Mouse (Mus musculus) midbrain, embryonic 13.5 days (tissue): ENCODE results near the gene Tnfrsf19. TPM values are rescaled to one million over a fixed set of nuclear protein-coding genes. Genes with fewer than 3 reads are reported as not detected.

Source experiments
- ATAC-seq: fragments of 200-750 bp; cut with Nextera tagmentation; 2 replicates; pipeline ENCODE4 v1.8.0; 2017; ENCODE audit warnings: mild to moderate bottlenecking, moderate TSS enrichment, moderate library complexity
- H3K27ac ChIP-seq: fragments of 300-500 bp; sonication (generic); 2 replicates; pipeline ENCODE4 v1.5.1; 2015; ENCODE audit warnings: inconsistent platforms, mild to moderate bottlenecking, moderate library complexity
- H3K27me3 ChIP-seq: fragments of 300-500 bp; sonication (generic); 2 replicates; pipeline ENCODE4 v1.6.1; 2015; ENCODE audit warnings: mild to moderate bottlenecking, inconsistent platforms
- H3K36me3 ChIP-seq: fragments of 300-500 bp; sonication (generic); 2 replicates; pipeline ENCODE4 v1.6.1; 2015; ENCODE audit warnings: mild to moderate bottlenecking, inconsistent platforms
- H3K4me1 ChIP-seq: fragments of 300-500 bp; sonication (generic); replicated peaks from 2 replicates; pipeline ENCODE4 v1.6.1; 2015; ENCODE audit warnings: inconsistent platforms
- H3K4me2 ChIP-seq: fragments of 300-500 bp; sonication (generic); replicated peaks from 2 replicates; pipeline ENCODE4 v1.6.1; 2015; ENCODE audit warnings: moderate library complexity, mild to moderate bottlenecking, inconsistent platforms
- H3K4me3 ChIP-seq: fragments of 300-500 bp; sonication (generic); replicated peaks from 2 replicates; pipeline ENCODE4 v1.5.1; 2015; ENCODE audit warnings: mild to moderate bottlenecking, inconsistent platforms
- H3K9ac ChIP-seq: fragments of 300-500 bp; sonication (generic); replicated peaks from 2 replicates; pipeline ENCODE4 v1.6.1; 2015; ENCODE audit warnings: mild to moderate bottlenecking, inconsistent platforms
- H3K9me3 ChIP-seq: fragments of 300-500 bp; sonication (generic); 2 replicates; pipeline ENCODE4 v1.6.1; 2016; ENCODE audit warnings: mild to moderate bottlenecking, inconsistent platforms
- WGBS: fragments of 180-500 bp; shearing (Covaris S2); methylation state at CpG from one replicate; pipeline ENCODE4 v1.1.7; 2015; 5-methylcytosine and 5-hydroxymethylcytosine counted together
- polyA plus RNA-seq: library from polyadenylated mRNA; unstranded; fragments of >200 nt; fragmentation: Nextera tagmentation; extraction: Ambion mirVana; gene quantifications from 2 replicates; pipeline ENCODE4 v1.2.1, GENCODE M21; 2015

Gene Tnfrsf19
- polyA plus RNA-seq, 1 experiment from 2014 or later: 45.4 TPM

GRCm38 (mm10) chr14:60937481-60938039 lies 108.7 kb downstream of the Tnfrsf19 start:
- Histone ChIP-seq H3K4me3 (no peak overlapping the region), H3K36me3 (no peaks in the 10 kb centered on the region), H3K9me3 (no peaks in the 10 kb centered on the region), H3K27me3 (no peaks in the 10 kb centered on the region), H3K9ac (no peak overlapping the region), H3K27ac (no peak overlapping the region), H3K4me2 (no peak overlapping the region), H3K4me1 (no peaks in the 10 kb centered on the region)
- WGBS: 93% methylated on average over 4 of the region's 4 CpGs
- ATAC-seq: no peak

GRCm38 (mm10) chr14:60935705-60936104 lies 110.6 kb downstream of the Tnfrsf19 start:
- no peak overlapping the region for H3K4me3 ChIP-seq
- no peaks in the 10 kb centered on the region for H3K27me3 ChIP-seq
- H3K4me2 ChIP-seq: no peak overlapping the region
- no peak overlapping the region for H3K27ac ChIP-seq
- H3K4me1 ChIP-seq: no peaks in the 10 kb centered on the region
- H3K9ac ChIP-seq: no peak overlapping the region
- no peaks in the 10 kb centered on the region for H3K9me3 ChIP-seq
- H3K36me3 ChIP-seq: no peaks in the 10 kb centered on the region
- WGBS: 85% methylated on average over 5 of the region's 5 CpGs
- no peak for ATAC-seq

GRCm38 (mm10) chr14:60926011-60926410 lies 120.3 kb downstream of the Tnfrsf19 start:
- Histone ChIP-seq H3K4me3 (no peak overlapping the region), H3K4me2 (no peak overlapping the region), H3K4me1 (peaks cover 19% of the 10 kb centered on the region), H3K9ac (no peak overlapping the region), H3K27me3 (no peaks in the 10 kb centered on the region), H3K9me3 (no peaks in the 10 kb centered on the region), H3K36me3 (no peaks in the 10 kb centered on the region), H3K27ac (no peak overlapping the region)
- ATAC-seq: no peak
- 24% methylated on average over 1 of the region's 1 CpGs for WGBS

- no peaks in the 10 kb centered on the region for H3K9me3 ChIP-seq
- ATAC-seq: no peak
Observed at GRCm38 (mm10) chr14:60916661-60917060, 129.6 kb downstream of the Tnfrsf19 start.

More at GRCm38 (mm10) chr14:60916661-60917060, 129.6 kb downstream of the Tnfrsf19 start:
- Histone ChIP-seq H3K4me2 (no peak overlapping the region), H3K36me3 (no peaks in the 10 kb centered on the region), H3K27me3 (no peaks in the 10 kb centered on the region), H3K4me3 (no peak overlapping the region), H3K4me1 (peaks cover 17% of the 10 kb centered on the region), H3K27ac (no peak overlapping the region), H3K9ac (no peak overlapping the region)
- WGBS: 56% methylated on average over 4 of the region's 4 CpGs

Other genes with a start within 250 kb of the Tnfrsf19 start
- gene Sacs, start 92.0 kb upstream of the Tnfrsf19 start, polyA plus RNA-seq: 6.5 and 7.3 TPM in 2 replicates
- not detected in 2 replicates for gene Sgcg, start 212.0 kb upstream of the Tnfrsf19 start, polyA plus RNA-seq